Mouse (Mus musculus): Measurements from ENCODE around the gene Nuak1. TPM values are rescaled to one million over a fixed set of nuclear protein-coding genes. Genes with fewer than 3 reads are reported as not detected.
A peak's percentile ranks its signal among the peaks of the same experiment; 100 is the strongest.

The Nuak1 gene
- polyA plus RNA-seq, 1 experiment from 2014 or later = 12.6 TPM

DNA sequence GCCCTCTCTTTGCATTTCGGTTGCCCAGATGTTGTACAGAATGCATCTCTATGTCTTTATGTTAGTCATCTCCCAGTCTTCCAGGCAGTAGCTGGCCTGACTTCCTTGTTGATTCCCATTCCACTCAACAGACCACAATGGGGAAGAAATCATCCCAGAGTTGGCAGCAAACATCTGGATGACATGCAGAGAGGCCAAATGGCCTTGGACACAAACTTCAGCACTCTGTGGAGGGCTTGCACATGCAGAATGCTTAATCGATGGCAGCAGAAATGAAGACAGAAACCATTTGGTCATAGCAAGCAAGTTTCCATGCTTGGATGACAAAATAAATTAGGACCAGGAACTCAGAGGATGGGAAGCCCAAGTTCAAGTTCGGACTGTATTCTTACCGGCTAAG is 79.4 kb downstream of the Nuak1 start:
- Histone ChIP-seq H3K27me3 (replicated peaks; ENCODE audit: control insufficient read depth, insufficient read depth, low read length) (no peaks in the 10 kb centered on the region), H3K9me3 (replicated peaks; ENCODE audit: control insufficient read depth, low read length) (no peaks in the 10 kb centered on the region), H3K27ac (ENCODE audit: low read depth, low read length) (no peak overlapping the region), H3K36me3 (ENCODE audit: control insufficient read depth, insufficient read depth, low read length) (no peaks in the 10 kb centered on the region), H3K4me2 (ENCODE audit: low read length) (no peak overlapping the region), H3K9ac (ENCODE audit: low read length) (no peak overlapping the region), H3K4me3 (ENCODE audit: low read depth, low read length) (no peak overlapping the region), H3K4me1 (ENCODE audit: control insufficient read depth, insufficient read depth, low read length) (no peaks in the 10 kb centered on the region)
- whole genome bisulfite sequencing = 98% methylated on average over 4 of the region's 4 CpGs
- ATAC-seq (no peak), DNase-seq (ENCODE audit: low spot score) (no peak)

DNA sequence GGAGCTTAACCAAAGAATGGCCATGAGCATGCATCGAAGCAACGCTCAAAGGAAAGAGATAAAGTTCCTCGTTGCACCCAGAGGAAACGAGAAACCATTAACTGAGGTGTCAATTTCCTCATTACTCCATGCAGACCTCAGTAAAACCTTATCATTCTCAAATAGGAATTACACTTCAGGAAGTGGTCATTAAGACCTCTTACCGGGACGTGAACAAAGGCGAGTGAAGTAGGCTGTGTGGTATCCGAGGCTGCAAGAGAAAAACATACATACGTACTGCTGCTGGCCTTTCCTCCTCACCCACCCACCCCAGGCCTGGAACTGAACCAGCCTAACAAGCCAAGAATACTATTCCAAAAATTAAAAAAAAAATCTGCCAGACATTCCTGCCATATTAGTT is 80.0 kb downstream of the Nuak1 start:
- Histone ChIP-seq H3K27me3 (replicated peaks; ENCODE audit: control insufficient read depth, insufficient read depth, low read length) (no peaks in the 10 kb centered on the region), H3K36me3 (ENCODE audit: control insufficient read depth, insufficient read depth, low read length) (no peaks in the 10 kb centered on the region), H3K4me2 (ENCODE audit: low read length) (no peak overlapping the region), H3K9ac (ENCODE audit: low read length) (no peak overlapping the region), H3K9me3 (replicated peaks; ENCODE audit: control insufficient read depth, low read length) (no peaks in the 10 kb centered on the region), H3K4me1 (ENCODE audit: control insufficient read depth, insufficient read depth, low read length) (no peaks in the 10 kb centered on the region), H3K4me3 (ENCODE audit: low read depth, low read length) (no peak overlapping the region), H3K27ac (ENCODE audit: low read depth, low read length) (no peak overlapping the region)
- WGBS = 83% methylated on average over 9 of the region's 9 CpGs
- DNase-seq (ENCODE audit: low spot score) = no peak
- ATAC-seq = no peak

DNA sequence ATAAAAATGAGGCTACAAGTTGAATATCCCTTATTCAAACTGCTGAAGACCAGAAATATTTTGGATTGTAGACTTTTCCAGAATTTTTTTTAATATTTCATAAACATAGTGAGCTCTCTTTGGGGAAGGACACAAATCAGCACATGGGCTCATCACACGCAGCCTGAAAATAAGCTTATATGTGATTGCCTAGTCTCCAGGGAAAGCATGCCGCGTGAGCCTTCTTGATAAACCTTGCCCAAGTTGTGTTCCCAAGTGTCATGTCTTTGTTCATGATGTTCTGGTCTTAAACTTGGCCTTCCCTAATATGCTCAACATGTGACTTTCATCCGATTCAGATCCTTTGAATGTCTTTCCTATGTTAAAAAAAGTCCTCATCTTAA is 81.7 kb downstream of the Nuak1 start:
- no peaks in the 10 kb centered on the region for H3K27me3 ChIP-seq (replicated peaks; ENCODE audit: control insufficient read depth, insufficient read depth, low read length)
- ATAC-seq = no peak
- H3K36me3 ChIP-seq (ENCODE audit: control insufficient read depth, insufficient read depth, low read length) = no peaks in the 10 kb centered on the region
- no peak for DNase-seq (ENCODE audit: low spot score)
- no peak overlapping the region for H3K4me3 ChIP-seq (ENCODE audit: low read depth, low read length)
- no peaks in the 10 kb centered on the region for H3K4me1 ChIP-seq (ENCODE audit: control insufficient read depth, insufficient read depth, low read length)
- H3K27ac ChIP-seq (ENCODE audit: low read depth, low read length) = peak overlapping the region; percentile 35; the same call in 1 of the 2 replicates
- no peaks in the 10 kb centered on the region for H3K9me3 ChIP-seq (replicated peaks; ENCODE audit: control insufficient read depth, low read length)
- H3K4me2 ChIP-seq (ENCODE audit: low read length) = no peak overlapping the region
- H3K9ac ChIP-seq (ENCODE audit: low read length) = no peak overlapping the region
- 84% methylated on average over 4 of the region's 4 CpGs for WGBS

DNA sequence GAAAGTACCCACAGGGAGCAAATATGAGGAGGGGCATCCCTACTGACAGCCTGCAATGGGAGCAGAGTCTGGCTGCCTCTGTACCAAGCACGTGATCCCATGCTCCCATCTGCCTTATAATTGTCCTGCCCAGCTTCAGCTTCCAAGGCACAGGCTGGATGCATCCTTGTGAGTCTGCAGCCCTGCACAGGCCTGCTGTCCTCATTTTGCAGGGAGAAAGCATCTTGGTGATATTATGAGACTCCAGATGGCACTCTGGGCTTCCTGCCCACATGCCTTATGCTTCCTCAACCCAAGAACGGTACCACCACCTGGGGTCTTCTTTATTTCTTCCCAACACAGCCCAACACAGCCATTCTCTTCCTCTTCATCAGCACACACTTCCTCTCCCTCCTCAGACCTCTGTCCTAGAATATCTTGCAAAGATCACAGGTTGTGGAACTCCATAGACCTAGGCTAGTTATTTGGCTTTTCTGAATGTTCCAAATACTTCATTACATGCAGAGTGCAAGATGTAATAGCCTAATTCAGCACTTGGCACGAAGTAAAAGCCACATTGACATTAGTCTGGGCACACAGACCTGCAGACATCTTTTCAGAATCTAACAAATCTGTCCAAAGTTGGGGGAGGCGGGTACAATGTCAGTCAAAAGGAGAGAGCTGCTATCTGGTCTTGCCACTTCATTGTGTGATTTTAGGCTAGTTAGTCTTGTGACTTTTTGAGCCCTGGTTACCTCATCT is 82.2 kb downstream of the Nuak1 start:
- DNase-seq (ENCODE audit: low spot score) = peak; percentile 94
- Histone ChIP-seq H3K27me3 (replicated peaks; ENCODE audit: control insufficient read depth, insufficient read depth, low read length) (no peaks in the 10 kb centered on the region), H3K4me2 (ENCODE audit: low read length) (no peak overlapping the region), H3K4me3 (ENCODE audit: low read depth, low read length) (no peak overlapping the region), H3K4me1 (ENCODE audit: control insufficient read depth, insufficient read depth, low read length) (no peaks in the 10 kb centered on the region), H3K27ac (ENCODE audit: low read depth, low read length) (peak overlapping the region; percentile 85; the same call in 1 of the 2 replicates), H3K36me3 (ENCODE audit: control insufficient read depth, insufficient read depth, low read length) (no peaks in the 10 kb centered on the region), H3K9me3 (replicated peaks; ENCODE audit: control insufficient read depth, low read length) (no peaks in the 10 kb centered on the region), H3K9ac (ENCODE audit: low read length) (no peak overlapping the region)
- peak; percentile 99 for ATAC-seq
- 44% methylated on average over 4 of the region's 4 CpGs for WGBS

DNA sequence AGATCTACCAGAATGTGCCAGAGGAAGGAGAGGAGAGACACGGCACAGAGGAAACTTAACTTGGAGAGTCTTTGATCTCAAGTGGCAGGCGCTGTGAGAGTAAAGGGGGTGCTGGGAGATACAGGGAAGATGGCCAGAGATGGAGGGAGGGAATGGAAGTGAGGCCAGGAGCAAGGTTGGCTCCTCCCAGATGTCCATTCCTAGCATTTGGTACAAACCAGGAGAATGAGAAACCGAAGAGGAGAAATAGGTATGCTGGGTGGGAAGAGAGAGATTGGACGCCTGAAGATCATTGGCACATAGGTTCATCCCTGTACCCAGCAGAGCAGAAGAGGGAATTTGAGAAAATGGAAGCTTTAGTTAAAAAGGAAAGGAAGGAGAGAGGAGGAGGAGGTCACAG is 82.8 kb downstream of the Nuak1 start:
- H3K9me3 ChIP-seq (replicated peaks; ENCODE audit: control insufficient read depth, low read length) = no peaks in the 10 kb centered on the region
- no peaks in the 10 kb centered on the region for H3K4me1 ChIP-seq (ENCODE audit: control insufficient read depth, insufficient read depth, low read length)
- H3K4me2 ChIP-seq (ENCODE audit: low read length) = no peak overlapping the region
- peak overlapping the region; percentile 85 for H3K27ac ChIP-seq (ENCODE audit: low read depth, low read length)
- no peaks in the 10 kb centered on the region for H3K36me3 ChIP-seq (ENCODE audit: control insufficient read depth, insufficient read depth, low read length)
- DNase-seq (ENCODE audit: low spot score) = no peak
- no peaks in the 10 kb centered on the region for H3K27me3 ChIP-seq (replicated peaks; ENCODE audit: control insufficient read depth, insufficient read depth, low read length)
- 78% methylated on average over 4 of the region's 4 CpGs for WGBS
- H3K4me3 ChIP-seq (ENCODE audit: low read depth, low read length) = no peak overlapping the region
- H3K9ac ChIP-seq (ENCODE audit: low read length) = no peak overlapping the region
- no peak; the same call in 1 of the 2 replicates for ATAC-seq

DNA sequence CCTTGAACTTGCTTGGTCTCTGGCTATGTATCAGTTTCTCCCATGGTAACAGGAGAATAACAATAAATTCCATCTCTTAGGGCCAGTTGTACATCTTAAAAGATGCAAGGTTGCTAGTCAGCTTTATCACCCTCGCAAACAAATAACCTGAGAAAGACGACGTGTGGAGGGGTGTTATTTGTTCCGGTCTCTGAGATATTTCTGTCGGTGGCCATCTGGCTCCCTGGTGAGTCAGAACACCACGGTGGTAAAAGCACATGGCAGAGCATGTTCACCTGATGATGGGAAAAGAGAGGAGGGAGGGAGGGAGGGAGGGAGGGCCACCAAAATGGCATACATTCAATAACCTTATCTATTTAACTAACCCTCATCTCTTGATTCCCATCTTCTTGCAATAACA is 86.1 kb downstream of the Nuak1 start:
- ATAC-seq (no peak), DNase-seq (ENCODE audit: low spot score) (no peak)
- no peak overlapping the region for H3K4me2 ChIP-seq (ENCODE audit: low read length)
- no peaks in the 10 kb centered on the region for H3K27me3 ChIP-seq (replicated peaks; ENCODE audit: control insufficient read depth, insufficient read depth, low read length)
- no peak overlapping the region for H3K27ac ChIP-seq (ENCODE audit: low read depth, low read length)
- 69% methylated on average over 6 of the region's 6 CpGs for WGBS
- no peaks in the 10 kb centered on the region for H3K9me3 ChIP-seq (replicated peaks; ENCODE audit: control insufficient read depth, low read length)
- no peak overlapping the region for H3K4me3 ChIP-seq (ENCODE audit: low read depth, low read length)
- H3K4me1 ChIP-seq (ENCODE audit: control insufficient read depth, insufficient read depth, low read length) = no peaks in the 10 kb centered on the region
- no peak overlapping the region for H3K9ac ChIP-seq (ENCODE audit: low read length)
- no peaks in the 10 kb centered on the region for H3K36me3 ChIP-seq (ENCODE audit: control insufficient read depth, insufficient read depth, low read length)

DNA sequence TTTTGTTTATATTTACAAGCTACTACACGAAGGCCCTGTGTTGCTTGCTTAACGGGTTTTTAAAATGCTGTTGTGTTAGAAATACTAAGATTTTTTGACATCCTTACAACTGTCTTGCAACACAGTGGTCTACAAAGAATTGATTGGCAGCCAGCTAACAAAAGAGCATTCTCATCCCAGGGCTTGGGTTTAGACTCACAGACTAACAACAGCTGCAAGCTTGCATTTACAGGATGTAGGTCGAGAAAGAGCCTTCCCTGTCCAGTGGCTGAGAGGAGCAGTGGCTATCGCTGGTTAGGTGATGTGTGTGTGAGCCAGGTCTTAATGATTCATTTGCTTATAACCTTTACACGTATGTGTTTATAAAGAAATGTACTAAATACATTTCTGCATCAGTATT is 94.7 kb downstream of the Nuak1 start:
- Histone ChIP-seq H3K9me3 (replicated peaks; ENCODE audit: control insufficient read depth, low read length) (no peaks in the 10 kb centered on the region), H3K9ac (ENCODE audit: low read length) (no peak overlapping the region), H3K4me1 (ENCODE audit: control insufficient read depth, insufficient read depth, low read length) (no peaks in the 10 kb centered on the region), H3K4me3 (ENCODE audit: low read depth, low read length) (no peak overlapping the region), H3K4me2 (ENCODE audit: low read length) (no peak overlapping the region), H3K36me3 (ENCODE audit: control insufficient read depth, insufficient read depth, low read length) (no peaks in the 10 kb centered on the region), H3K27me3 (replicated peaks; ENCODE audit: control insufficient read depth, insufficient read depth, low read length) (no peaks in the 10 kb centered on the region), H3K27ac (ENCODE audit: low read depth, low read length) (no peak overlapping the region)
- WGBS = 63% methylated on average over 5 of the region's 5 CpGs
- DNase-seq (ENCODE audit: low spot score) (no peak), ATAC-seq (no peak)

DNA sequence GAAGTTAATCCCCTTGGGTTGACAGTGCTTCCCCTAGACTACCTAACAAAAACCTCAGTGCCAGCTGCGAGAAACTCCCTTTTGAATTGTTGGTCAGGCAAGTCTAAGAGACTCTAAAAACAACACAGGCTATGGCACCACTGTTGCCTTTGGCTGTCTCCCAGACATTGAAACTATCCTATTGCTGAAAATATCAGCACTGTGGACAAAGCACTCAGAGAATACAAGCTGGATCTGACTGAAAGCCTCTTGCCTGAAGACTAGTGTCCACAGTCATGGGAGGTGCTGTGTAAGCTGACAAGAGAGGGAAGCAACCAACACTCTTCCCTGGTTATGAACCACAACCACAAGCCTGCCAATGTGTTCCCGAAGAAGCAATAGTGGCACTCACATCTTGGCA is 96.9 kb downstream of the Nuak1 start:
- no peaks in the 10 kb centered on the region for H3K9me3 ChIP-seq (replicated peaks; ENCODE audit: control insufficient read depth, low read length)
- H3K27me3 ChIP-seq (replicated peaks; ENCODE audit: control insufficient read depth, insufficient read depth, low read length) = no peaks in the 10 kb centered on the region
- WGBS = 91% methylated on average over 2 of the region's 2 CpGs
- no peak for DNase-seq (ENCODE audit: low spot score)
- ATAC-seq = no peak
- H3K4me3 ChIP-seq (ENCODE audit: low read depth, low read length) = no peak overlapping the region
- H3K4me2 ChIP-seq (ENCODE audit: low read length) = no peak overlapping the region
- H3K27ac ChIP-seq (ENCODE audit: low read depth, low read length) = no peak overlapping the region
- no peaks in the 10 kb centered on the region for H3K36me3 ChIP-seq (ENCODE audit: control insufficient read depth, insufficient read depth, low read length)
- no peak overlapping the region for H3K9ac ChIP-seq (ENCODE audit: low read length)
- no peaks in the 10 kb centered on the region for H3K4me1 ChIP-seq (ENCODE audit: control insufficient read depth, insufficient read depth, low read length)

DNA sequence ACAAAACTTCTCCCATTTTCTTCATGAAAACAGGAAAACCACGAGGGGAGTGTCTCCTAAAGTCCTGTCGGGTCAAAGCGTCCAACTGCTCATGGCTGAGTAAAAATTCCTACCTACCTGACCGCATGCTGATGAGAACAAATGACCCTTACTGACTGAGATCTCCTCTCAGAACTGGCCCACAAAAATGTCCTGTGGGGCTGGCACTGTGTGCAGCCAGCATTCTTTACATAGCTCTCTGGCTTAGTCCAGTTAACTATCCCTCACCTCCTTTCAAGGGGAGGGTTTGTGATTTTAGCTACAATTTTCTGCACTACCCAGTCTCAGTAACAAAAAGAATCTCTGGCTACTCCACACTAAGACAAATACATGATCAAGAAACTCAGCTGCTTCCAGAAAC is 100.9 kb downstream of the Nuak1 start:
- Histone ChIP-seq H3K36me3 (ENCODE audit: control insufficient read depth, insufficient read depth, low read length) (no peaks in the 10 kb centered on the region), H3K27me3 (replicated peaks; ENCODE audit: control insufficient read depth, insufficient read depth, low read length) (no peaks in the 10 kb centered on the region), H3K4me2 (ENCODE audit: low read length) (no peak overlapping the region), H3K9me3 (replicated peaks; ENCODE audit: control insufficient read depth, low read length) (no peaks in the 10 kb centered on the region), H3K4me3 (ENCODE audit: low read depth, low read length) (no peak overlapping the region), H3K9ac (ENCODE audit: low read length) (no peak overlapping the region), H3K4me1 (ENCODE audit: control insufficient read depth, insufficient read depth, low read length) (no peaks in the 10 kb centered on the region), H3K27ac (ENCODE audit: low read depth, low read length) (no peak overlapping the region)
- ATAC-seq (no peak), DNase-seq (ENCODE audit: low spot score) (no peak)
- 55% methylated on average over 4 of the region's 4 CpGs for WGBS

All from forebrain, embryonic 14.5 days (tissue).